Mouse (Mus musculus) embryo, embryonic 9.5 days (tissue): ENCODE measurements around the gene Zdhhc14.

ENCODE experiments used
- DNase-seq: peaks from one replicate; pipeline ENCODE4 v3.0.0-alpha.2; 2017; ENCODE audit errors: extremely low spot score

The Zdhhc14 gene

GRCm38 (mm10) chr17:5666652-5667051 is 174.3 kb downstream of the Zdhhc14 start:
- DNase-seq, result no peak

GRCm38 (mm10) chr17:5668456-5668855 is 176.1 kb downstream of the Zdhhc14 start:
- DNase-seq, result no peak

DNA sequence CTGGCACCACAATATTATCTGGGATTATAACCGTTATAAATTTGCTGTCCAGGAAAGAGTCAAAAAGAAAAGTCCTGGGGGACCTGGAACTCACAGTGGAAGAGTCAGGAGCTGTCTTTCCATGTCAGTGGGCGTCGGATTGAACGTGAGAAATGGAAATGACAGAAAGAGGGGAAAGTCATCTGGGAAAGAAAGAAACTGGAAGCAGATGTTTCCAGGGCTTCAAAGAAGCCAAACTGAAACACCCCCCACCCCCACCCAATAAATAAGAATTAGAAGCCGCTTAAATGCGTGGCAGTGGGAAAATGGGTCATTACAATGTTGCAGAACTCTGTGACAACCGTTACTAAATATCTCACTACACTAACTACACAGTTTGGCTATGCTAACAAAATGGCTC is 176.6 kb downstream of the Zdhhc14 start:
- DNase-seq, result no peak

DNA sequence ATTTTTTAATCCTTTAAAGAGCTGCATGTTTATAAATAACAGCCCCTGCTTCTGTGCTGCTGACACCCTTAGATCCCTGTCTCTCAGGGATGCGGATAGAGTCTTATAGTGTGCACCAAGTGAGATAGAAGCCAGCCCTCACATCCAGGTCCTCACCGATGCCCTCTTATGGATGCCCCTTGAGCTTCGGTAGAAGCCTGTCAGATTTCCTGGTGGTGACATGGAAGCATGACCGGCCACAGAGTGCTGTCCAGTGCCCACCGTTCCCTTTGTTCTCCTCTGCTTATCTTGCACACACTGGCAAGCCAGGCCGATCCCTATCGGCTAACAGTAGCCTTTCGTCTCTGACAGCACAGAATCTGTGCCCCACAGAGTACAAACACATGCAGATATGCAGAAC is 183.6 kb downstream of the Zdhhc14 start:
- no peak for DNase-seq

DNA sequence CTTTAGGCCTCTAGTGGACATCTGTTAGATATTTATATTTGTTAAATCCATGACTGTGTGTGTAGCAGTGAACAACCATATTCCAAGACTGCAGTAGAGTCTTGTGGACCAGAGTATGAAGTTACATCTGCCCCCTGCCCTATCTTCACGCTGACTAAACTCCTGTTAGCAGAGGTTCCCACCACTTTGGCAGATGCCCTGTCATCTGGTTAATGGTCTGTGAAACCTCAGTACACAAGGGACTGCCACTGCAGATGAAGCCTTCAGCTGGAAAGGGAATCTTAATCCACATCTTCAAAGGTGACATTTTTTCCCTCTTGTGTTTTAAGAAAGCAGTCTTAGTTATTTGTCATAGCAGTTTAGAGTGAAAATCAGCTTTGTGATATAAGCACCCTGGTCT is 187.0 kb downstream of the Zdhhc14 start:
- no peak for DNase-seq

DNA sequence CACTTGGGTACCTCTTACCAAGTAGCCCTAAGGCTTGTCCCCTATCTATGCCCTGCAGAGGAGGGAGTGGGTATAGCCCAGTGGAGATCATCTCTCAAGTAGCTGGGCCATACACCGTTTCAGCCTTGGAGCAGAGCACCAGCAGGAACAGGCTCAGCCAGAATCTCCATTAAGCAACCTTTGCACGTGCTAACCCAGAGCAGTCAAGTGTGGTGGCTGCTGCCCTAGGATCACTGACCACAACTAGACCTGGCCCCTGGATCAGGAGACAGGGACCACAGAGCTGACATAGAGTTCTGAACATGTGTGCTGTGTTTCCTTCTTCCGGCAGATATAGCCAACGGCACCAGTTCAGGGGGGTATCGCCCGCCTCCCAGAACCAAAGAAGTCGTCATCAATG is 193.0 kb downstream of the Zdhhc14 start:
- no peak for DNase-seq

- no peak for DNase-seq
Measured at GRCm38 (mm10) chr17:5687810-5688209, 195.5 kb downstream of the Zdhhc14 start.

GRCm38 (mm10) chr17:5688222-5688621 is 195.9 kb downstream of the Zdhhc14 start:
- no peak for DNase-seq

- no peak for DNase-seq
Measured at GRCm38 (mm10) chr17:5688669-5689068, 196.3 kb downstream of the Zdhhc14 start.

GRCm38 (mm10) chr17:5690746-5691535 is 198.6 kb downstream of the Zdhhc14 start:
- no peak for DNase-seq

DNA sequence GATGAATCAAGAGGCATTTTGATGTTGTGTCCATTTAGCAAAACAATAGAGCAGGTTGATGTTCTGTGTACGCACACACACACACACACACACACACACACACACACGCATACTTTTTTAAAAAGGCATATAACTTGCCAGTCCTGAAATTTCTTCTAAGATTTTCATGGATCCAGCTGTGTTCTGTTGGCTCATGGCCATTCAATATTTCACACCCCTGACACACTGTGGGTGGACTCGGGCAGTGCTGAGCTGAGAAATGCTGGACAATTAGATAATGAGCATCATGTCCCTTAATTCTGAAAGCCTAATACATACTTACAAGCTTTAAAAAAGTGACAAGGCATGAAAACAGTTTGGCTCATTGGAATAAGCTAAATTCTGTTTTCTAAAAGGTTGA is 200.3 kb downstream of the Zdhhc14 start:
- no peak for DNase-seq

GRCm38 (mm10) chr17:5693256-5693655 is 200.9 kb downstream of the Zdhhc14 start:
- DNase-seq, result no peak

GRCm38 (mm10) chr17:5698447-5699096 is 206.2 kb downstream of the Zdhhc14 start:
- DNase-seq, result no peak

GRCm38 (mm10) chr17:5710320-5711104 is 218.2 kb downstream of the Zdhhc14 start:
- DNase-seq, result no peak

GRCm38 (mm10) chr17:5711861-5712260 is 219.5 kb downstream of the Zdhhc14 start:
- no peak for DNase-seq

GRCm38 (mm10) chr17:5713141-5713540 is 220.8 kb downstream of the Zdhhc14 start:
- no peak for DNase-seq

DNA sequence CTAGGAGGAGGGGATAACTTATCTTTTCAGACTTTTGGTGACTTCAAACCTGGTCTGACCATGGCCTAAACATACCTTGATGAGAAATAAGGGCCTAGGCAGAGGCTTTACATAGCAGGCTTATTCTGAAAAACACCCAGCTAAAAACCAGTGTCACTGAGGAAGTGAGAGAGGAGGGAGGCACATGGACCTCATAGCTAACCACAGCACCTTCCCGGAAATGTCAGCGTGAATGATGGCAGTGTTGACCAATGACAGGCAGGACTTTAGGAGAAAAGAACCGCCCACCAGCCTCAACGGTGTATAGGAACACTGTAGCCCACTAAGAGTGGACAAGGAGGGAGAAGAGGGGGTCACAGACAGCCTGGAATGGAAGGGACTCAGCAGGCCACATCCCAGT is 224.6 kb downstream of the Zdhhc14 start:
- no peak for DNase-seq

GRCm38 (mm10) chr17:5718768-5719387 is 226.5 kb downstream of the Zdhhc14 start:
- DNase-seq, result no peak

DNA sequence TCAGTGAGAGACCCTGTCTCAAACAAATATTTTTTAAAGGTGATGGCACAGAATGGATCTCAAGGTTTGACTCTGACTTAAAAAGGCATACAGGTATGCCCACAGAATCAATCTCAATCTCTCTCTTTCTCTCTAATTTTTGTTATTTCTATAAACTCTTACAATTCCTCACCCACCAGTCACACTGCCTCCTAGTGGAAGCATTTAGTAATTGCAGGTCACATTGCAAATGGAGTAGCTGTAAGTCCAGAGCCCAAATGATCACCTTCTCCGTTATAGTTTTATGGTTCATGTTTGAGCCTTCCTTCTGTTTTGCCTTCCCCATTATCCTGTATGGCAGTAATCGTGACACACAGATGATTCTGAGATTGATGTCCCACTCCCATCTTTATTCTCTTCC is 230.4 kb downstream of the Zdhhc14 start:
- DNase-seq, result no peak

- peak; percentile 50 for DNase-seq
Measured at GRCm38 (mm10) chr17:5723601-5724189, 231.3 kb downstream of the Zdhhc14 start.

- no peak for DNase-seq
Measured at GRCm38 (mm10) chr17:5729587-5730125, 237.3 kb downstream of the Zdhhc14 start.
